In genomic region chr13:114166439-114167183, GRCm38 (mm10) we compare ENCODE assay signal across 12 mouse cellular contexts.
A peak's percentile ranks its signal among the peaks of the same experiment; 100 is the strongest.
DNase-seq lines count a peak whose midpoint lies in the region; ATAC-seq lines count a peak whose summit lies in the region.
"Had no signal": no experiment of that assay in that cellular context is flagged by ENCODE, and none has a peak within 500 bp of the region (broad histone marks: within the 10 kb centered on the region; RNA-seq: fewer than 3 reads in every experiment).

No protein-coding gene starts in this region.

- no peaks in the 10 kb centered on the region for H3K27me3 ChIP-seq in kidney, embryonic 16.5 days (ENCODE audit: insufficient read depth, low read length)
- H3K27me3 ChIP-seq in embryonic facial prominence, embryonic 10.5 days (replicated peaks; ENCODE audit: low read depth, poor library complexity, severe bottlenecking) = no peaks in the 10 kb centered on the region; the same call in 1 of the 2 replicates

- DNase-seq in cerebellum, postnatal 10 days = peak; percentile 23 to 34
- DNase-seq in cerebellum, adult 11 months = no peak
- DNase-seq in kidney, adult 8-10 months = no peak
- peak; percentile 61 for DNase-seq in embryonic facial prominence, embryonic 10.5 days (ENCODE audit: low spot score)
- peak; percentile 51 for DNase-seq in mesoderm, embryonic 11.5 days (ENCODE audit: low read depth, low spot score)
- DNase-seq in right cerebral cortex, postnatal 4 days = no peak
- no peak for DNase-seq in gastrocnemius, postnatal 14 days
- DNase-seq: adrenal gland, adult 2 months; cerebellum, adult 18-20 months had no signal

- H3K4me3 ChIP-seq in kidney, embryonic 16.5 days (ENCODE audit: low read length) = no peak overlapping the region
- H3K4me3 ChIP-seq in embryonic facial prominence, embryonic 10.5 days = no peak overlapping the region
- H3K4me3 ChIP-seq: erythroblast, embryonic 14.5 days had no signal

- H3K9ac ChIP-seq in kidney, embryonic 16.5 days (replicated peaks; ENCODE audit: low read length) = no peak overlapping the region

- 39% methylated on average over 12 of the region's 12 CpGs for WGBS in kidney, embryonic 16.5 days
- WGBS in embryonic facial prominence, embryonic 10.5 days = 69% methylated on average over 12 of the region's 12 CpGs

- peak; percentile 79 for ATAC-seq in kidney, embryonic 16.5 days (ENCODE audit: low FRiP score, low TSS enrichment)

- H3K4me2 ChIP-seq in kidney, embryonic 16.5 days (replicated peaks; ENCODE audit: low read depth, low read length) = no peak overlapping the region

- H3K27ac ChIP-seq in kidney, embryonic 16.5 days (ENCODE audit: low read length) = no peak overlapping the region
- H3K27ac ChIP-seq in embryonic facial prominence, embryonic 10.5 days (replicated peaks) = no peak overlapping the region

- no peaks in the 10 kb centered on the region for H3K9me3 ChIP-seq in kidney, embryonic 16.5 days (ENCODE audit: low read length)
- no peaks in the 10 kb centered on the region for H3K9me3 ChIP-seq in embryonic facial prominence, embryonic 10.5 days
- H3K9me3 ChIP-seq: G1E had no signal

- peaks cover 17% of the 10 kb centered on the region for H3K4me1 ChIP-seq in kidney, embryonic 16.5 days (ENCODE audit: insufficient read depth, low read length)
- peaks cover 14% of the 10 kb centered on the region for H3K4me1 ChIP-seq in embryonic facial prominence, embryonic 10.5 days

- no peaks in the 10 kb centered on the region for H3K36me3 ChIP-seq in kidney, embryonic 16.5 days (ENCODE audit: insufficient read depth, low read length)
- H3K36me3 ChIP-seq in embryonic facial prominence, embryonic 10.5 days (replicated peaks) = no peaks in the 10 kb centered on the region

- intact Hi-C loops in gastrocnemius, postnatal 14 days (cut with DNase I; ENCODE audit: low total_unique reads) = no loop called here

Comparison
In these comparisons a context has a peak if more than half of its experiments do, and no peak if none do; other contexts are left out.
1. DNase-seq: peak in cerebellum, postnatal 10 days (2 of 2), embryonic facial prominence, embryonic 10.5 days (single experiment) and mesoderm, embryonic 11.5 days (single experiment); none in cerebellum, adult 11 months (single experiment), kidney, adult 8-10 months (0 of 2), right cerebral cortex, postnatal 4 days (single experiment) and gastrocnemius, postnatal 14 days (single experiment).